Mouse (Mus musculus) limb, embryonic 10.5 days (tissue): ENCODE measurements around the gene Map2k6. TPM values are rescaled to one million over a fixed set of nuclear protein-coding genes. Genes with fewer than 3 reads are reported as not detected.

Source experiments
- DNase-seq: peaks from one replicate; pipeline ENCODE4 v3.0.0-alpha.2; 2017; ENCODE audit warnings: low spot score
- H3K27ac ChIP-seq: fragments of 300-500 bp; sonication (generic); 2 replicates; pipeline ENCODE4 v1.5.1; 2016; ENCODE audit warnings: mild to moderate bottlenecking
- H3K27me3 ChIP-seq: fragments of 300-500 bp; sonication (generic); 2 replicates; pipeline ENCODE4 v1.6.1; 2016; ENCODE audit warnings: low read depth, mild to moderate bottlenecking; ENCODE audit not compliant: poor library complexity, severe bottlenecking
- H3K36me3 ChIP-seq: fragments of 300-500 bp; sonication (generic); 2 replicates; pipeline ENCODE4 v1.6.1; 2016; ENCODE audit warnings: mild to moderate bottlenecking, moderate library complexity
- H3K4me1 ChIP-seq: fragments of 300-500 bp; sonication (generic); 2 replicates; pipeline ENCODE4 v1.6.1; 2016
- H3K4me3 ChIP-seq: fragments of 300-500 bp; sonication (generic); 2 replicates; pipeline ENCODE4 v1.5.1; 2016; ENCODE audit warnings: mild to moderate bottlenecking, moderate library complexity
- H3K9me3 ChIP-seq: fragments of 300-500 bp; sonication (generic); replicated peaks from 2 replicates; pipeline ENCODE4 v1.6.1; 2016; ENCODE audit warnings: mild to moderate bottlenecking
- WGBS: fragments of 180-500 bp; shearing (Covaris S2); methylation state at CpG from one replicate; pipeline ENCODE4 v1.1.7; 2016; 5-methylcytosine and 5-hydroxymethylcytosine counted together
- polyA plus RNA-seq: library from polyadenylated mRNA; unstranded; fragments of >200 nt; fragmentation: Nextera tagmentation; extraction: Ambion mirVana; gene quantifications from 2 replicates; pipeline ENCODE4 v1.2.1, GENCODE M21; 2016

Map2k6 gene
- polyA plus RNA-seq, 1 experiment from 2014 or later, result 49.1 TPM

DNA sequence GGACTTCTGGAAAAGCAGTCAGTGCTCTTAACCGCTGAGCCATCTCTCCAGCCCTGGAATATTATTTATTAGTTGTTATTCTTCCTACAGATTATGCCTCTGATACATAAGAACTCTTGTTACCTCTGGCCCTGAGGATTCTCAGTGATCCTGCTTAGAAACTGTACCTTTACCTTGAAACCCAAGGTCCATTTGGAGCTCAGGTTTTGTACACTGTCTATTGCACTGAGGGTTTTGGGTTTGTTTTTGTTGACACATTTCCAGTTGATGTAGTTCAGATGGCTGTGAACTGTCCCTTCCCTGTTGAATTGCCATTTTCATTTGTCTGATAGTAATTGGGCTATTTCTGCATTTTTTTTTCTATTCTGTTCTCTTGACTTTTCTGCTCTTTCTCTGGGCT is 85.5 kb downstream of the Map2k6 start:
- peaks cover 20% of the 10 kb centered on the region for H3K4me1 ChIP-seq
- no peaks in the 10 kb centered on the region for H3K27me3 ChIP-seq
- WGBS, result 95% methylated on average over 1 of the region's 1 CpGs
- no peak overlapping the region for H3K4me3 ChIP-seq
- no peak for DNase-seq
- peaks cover 42% of the 10 kb centered on the region for H3K36me3 ChIP-seq
- H3K27ac ChIP-seq, result no peak overlapping the region
- H3K9me3 ChIP-seq, result no peaks in the 10 kb centered on the region

DNA sequence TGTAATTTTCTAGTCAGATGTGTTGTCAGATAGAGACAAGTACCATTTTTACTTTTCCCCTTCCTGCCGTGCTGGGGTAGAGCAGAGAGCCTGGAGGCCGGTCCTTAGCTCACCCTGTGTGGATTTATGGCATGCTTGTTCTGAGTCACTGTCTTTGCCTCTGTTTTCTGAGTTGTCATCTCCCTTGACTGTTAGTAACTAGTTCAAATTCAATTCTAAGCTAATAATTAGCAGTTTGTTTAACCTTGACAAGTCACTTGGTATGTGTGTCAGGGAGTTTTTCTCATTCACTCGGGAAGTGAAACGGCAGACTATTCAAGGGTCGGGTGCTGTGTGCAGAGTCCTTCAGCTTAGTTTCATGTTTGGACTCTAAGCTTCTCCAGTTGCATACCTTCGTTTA is 86.2 kb downstream of the Map2k6 start:
- Histone ChIP-seq H3K4me1 (peaks cover 14% of the 10 kb centered on the region), H3K27me3 (no peaks in the 10 kb centered on the region), H3K9me3 (no peaks in the 10 kb centered on the region), H3K27ac (no peak overlapping the region), H3K4me3 (no peak overlapping the region), H3K36me3 (peaks cover 45% of the 10 kb centered on the region)
- 89% methylated on average over 6 of the region's 6 CpGs for WGBS
- no peak for DNase-seq

DNA sequence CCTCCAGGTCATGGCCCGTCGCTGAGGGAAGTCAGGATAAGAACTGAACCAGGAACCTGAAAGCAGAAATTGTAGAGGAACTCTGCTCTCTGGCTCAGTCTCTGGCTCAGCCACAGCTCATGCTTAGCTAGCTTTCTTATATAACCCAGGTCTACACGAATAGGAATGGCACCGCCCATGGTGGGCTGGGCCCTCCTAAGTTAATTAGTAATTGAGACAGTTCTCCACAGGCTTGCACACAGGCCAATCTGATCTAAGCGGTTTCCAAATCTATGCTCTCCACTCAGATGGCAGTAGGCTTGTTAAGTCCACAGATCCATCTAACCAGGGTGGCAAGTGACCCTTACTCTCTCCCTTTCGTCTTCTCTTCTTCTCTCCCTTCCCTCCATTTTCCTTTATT is 88.9 kb downstream of the Map2k6 start:
- no peak for DNase-seq
- Histone ChIP-seq H3K36me3 (peaks cover 67% of the 10 kb centered on the region), H3K4me3 (no peak overlapping the region)

DNA sequence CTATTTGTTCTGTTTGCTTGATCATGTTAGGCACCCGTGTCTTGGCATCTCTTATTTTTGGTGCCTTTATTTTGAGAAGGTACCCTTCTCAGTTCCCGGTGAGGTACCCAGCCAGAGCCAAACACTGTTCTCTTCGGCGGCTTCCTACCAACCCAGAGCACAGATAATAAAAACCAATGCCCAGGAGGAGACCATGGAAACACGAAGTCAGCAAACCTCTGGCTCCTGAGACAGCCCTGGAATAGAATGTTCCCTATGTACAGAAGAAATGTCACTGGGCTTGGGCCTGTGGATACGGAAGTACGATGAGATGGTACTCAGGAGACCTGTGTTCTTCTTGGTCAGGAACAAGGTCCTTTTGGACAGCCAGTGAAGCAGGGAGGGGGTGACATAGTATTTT is 89.4 kb downstream of the Map2k6 start:
- no peak overlapping the region for H3K4me3 ChIP-seq
- H3K27ac ChIP-seq, result no peak overlapping the region
- no peaks in the 10 kb centered on the region for H3K4me1 ChIP-seq
- DNase-seq, result no peak
- peaks cover 70% of the 10 kb centered on the region for H3K36me3 ChIP-seq
- H3K27me3 ChIP-seq, result no peaks in the 10 kb centered on the region
- no peaks in the 10 kb centered on the region for H3K9me3 ChIP-seq
- WGBS, result 94% methylated on average over 7 of the region's 7 CpGs

More for the DNA sequence above, 88.9 kb downstream of the Map2k6 start:
- Histone ChIP-seq H3K27me3 (no peaks in the 10 kb centered on the region), H3K4me1 (peaks cover 3% of the 10 kb centered on the region; the same call in 1 of the 2 replicates), H3K27ac (no peak overlapping the region), H3K9me3 (no peaks in the 10 kb centered on the region)
- 95% methylated on average over 6 of the region's 6 CpGs for WGBS

DNA sequence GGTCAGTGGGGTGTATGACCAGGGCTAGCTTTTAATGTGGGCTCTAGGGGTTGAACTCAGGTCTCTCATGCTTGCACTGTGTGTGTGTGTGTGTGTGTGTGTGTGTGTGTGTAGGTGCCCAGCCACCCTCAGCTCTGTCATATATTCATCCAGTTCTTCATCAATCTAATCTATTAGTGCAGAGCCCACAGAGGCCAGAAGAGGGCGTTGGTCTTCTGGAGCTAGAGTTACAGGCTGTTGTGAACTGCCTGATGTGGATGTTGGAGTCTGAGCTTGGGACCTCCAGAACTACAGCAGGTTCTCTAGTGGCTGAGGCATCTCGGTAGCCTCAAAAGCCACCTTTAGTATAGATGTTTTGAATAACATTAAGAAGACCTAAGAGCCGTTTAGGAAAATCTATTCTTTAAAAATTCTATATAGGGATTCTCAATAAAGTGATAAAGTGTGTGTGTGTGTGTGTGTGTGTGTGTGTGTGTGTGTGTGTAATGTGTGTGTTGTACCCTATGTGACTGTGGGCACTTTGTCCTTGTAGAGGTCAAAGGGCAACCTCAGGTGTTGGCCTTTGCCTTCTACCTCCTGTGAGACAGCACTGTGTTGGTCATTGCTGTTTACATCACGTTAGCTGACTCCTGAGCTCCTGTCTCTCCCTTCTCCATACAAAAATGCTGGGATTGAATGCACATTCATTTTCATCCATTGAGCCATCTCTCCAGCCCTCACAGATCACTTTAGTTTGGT is 96.6 kb downstream of the Map2k6 start:
- WGBS, result 88% methylated on average over 4 of the region's 4 CpGs
- Histone ChIP-seq H3K9me3 (no peaks in the 10 kb centered on the region), H3K4me3 (no peak overlapping the region)

DNA sequence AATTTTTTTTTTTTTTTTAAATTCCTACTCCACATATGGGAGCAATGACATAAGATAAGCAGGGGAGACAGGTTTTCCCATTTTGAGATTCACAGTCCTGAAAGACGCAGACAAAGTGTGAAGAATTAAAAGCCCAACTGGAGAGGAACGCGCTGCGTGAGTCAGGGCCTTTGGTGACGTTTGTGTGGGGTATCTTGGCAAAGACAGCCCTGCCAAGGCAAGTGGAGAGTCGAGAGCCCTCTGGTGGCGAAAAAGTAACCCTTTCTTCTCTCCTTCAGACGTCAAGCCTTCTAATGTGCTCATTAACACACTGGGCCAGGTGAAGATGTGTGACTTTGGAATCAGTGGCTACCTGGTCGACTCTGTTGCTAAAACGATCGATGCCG is 97.1 kb downstream of the Map2k6 start:
- peaks cover 91% of the 10 kb centered on the region for H3K36me3 ChIP-seq
- H3K9me3 ChIP-seq, result no peaks in the 10 kb centered on the region
- H3K4me1 ChIP-seq, result no peaks in the 10 kb centered on the region
- H3K27me3 ChIP-seq, result no peaks in the 10 kb centered on the region
- DNase-seq, result peak; percentile 46
- 60% methylated on average over 12 of the region's 12 CpGs for WGBS
- no peak overlapping the region for H3K4me3 ChIP-seq
- H3K27ac ChIP-seq, result no peak overlapping the region

More for the DNA sequence above, 96.6 kb downstream of the Map2k6 start:
- Histone ChIP-seq H3K27me3 (no peaks in the 10 kb centered on the region), H3K36me3 (peaks cover 90% of the 10 kb centered on the region), H3K4me1 (no peaks in the 10 kb centered on the region), H3K27ac (no peak overlapping the region)
- no peak for DNase-seq

DNA sequence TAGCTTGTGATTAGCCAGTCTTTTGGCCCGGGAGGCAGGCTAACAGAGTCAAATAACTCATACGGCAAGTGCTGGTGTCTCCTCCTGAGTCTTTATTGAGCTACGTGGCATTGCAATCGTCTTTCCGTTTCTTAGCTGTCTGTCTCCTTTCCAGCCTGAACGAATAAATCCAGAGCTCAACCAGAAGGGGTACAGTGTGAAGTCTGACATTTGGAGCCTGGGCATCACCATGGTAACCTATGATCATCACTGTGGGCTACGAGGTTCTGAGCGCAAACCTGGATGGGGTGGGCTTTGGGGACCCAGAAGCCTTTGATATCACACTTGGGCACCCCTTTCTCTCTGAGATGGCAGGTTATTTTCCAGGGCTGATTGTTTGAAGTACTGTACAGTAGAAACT is 98.8 kb downstream of the Map2k6 start:
- Histone ChIP-seq H3K27ac (no peak overlapping the region), H3K4me3 (no peak overlapping the region), H3K4me1 (no peaks in the 10 kb centered on the region), H3K9me3 (no peaks in the 10 kb centered on the region), H3K27me3 (no peaks in the 10 kb centered on the region), H3K36me3 (peaks cover 89% of the 10 kb centered on the region)
- WGBS, result 94% methylated on average over 8 of the region's 8 CpGs
- DNase-seq, result no peak

DNA sequence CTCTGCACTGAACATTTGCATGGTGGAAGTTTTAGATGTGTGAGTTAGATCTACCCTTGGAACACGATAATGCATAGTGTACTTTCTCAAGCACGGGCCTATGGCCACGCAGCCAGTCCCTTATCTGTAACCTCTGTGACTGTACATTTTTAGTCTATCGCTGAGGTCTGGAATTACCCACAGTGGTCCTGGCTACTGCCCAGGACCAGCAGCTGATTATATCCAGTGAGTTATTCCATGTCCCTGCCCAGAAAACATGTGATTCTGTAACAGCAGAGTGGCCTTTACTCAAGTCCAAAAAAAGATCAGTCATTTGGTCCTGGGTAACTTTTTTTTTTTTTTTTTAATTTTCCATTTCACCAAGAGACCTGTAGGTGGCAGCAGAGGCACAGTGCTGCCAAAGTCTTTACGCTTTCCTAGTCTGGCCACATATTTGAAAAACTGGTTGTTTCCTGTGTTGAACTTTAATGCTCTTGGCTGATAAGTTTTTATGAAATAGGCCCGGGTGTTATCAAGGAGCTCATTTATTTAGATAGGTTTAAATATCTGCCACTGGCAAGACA is 99.8 kb downstream of the Map2k6 start:
- H3K27ac ChIP-seq, result no peak overlapping the region
- no peaks in the 10 kb centered on the region for H3K4me1 ChIP-seq
- H3K27me3 ChIP-seq, result no peaks in the 10 kb centered on the region
- H3K9me3 ChIP-seq, result no peaks in the 10 kb centered on the region
- peaks cover 88% of the 10 kb centered on the region for H3K36me3 ChIP-seq
- no peak overlapping the region for H3K4me3 ChIP-seq
- no peak for DNase-seq
- 75% methylated on average over 6 of the region's 6 CpGs for WGBS

DNA sequence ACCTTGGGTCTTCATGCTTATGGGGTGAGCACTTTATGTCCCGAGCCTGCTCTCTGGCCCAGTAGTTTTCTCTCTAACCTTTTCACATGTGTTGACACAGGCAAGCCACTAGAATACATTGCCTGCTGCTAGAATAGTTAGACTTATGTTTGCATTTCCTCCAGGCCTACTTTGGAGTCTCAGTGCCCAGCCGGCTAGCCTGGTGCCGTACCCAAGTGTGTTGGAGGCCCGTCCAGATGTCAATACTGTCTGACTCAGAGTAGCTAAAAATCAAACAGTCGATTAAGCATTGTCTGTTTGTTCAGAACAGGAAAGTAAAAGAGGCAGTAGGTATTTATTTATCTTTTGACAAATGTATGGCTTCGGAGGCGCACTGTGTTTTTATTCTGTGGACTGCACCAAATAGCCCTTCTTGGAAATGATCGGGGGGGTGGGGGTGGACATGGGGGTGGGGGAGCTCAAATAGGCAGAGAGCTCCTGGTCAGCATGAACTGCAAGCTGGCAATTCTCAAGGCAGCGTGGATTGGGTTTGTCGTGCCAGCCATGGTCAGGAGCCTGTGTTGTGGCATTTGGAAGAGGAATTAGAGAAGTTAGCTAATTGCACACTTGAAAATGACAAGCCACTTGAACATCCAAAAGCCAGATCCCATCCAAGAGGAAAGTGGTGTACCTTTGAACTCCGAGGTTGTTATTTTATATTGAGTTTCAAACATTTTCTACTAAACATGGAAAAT is 104.2 kb downstream of the Map2k6 start:
- peaks cover 90% of the 10 kb centered on the region for H3K36me3 ChIP-seq
- no peak for DNase-seq
- H3K4me3 ChIP-seq, result no peak overlapping the region
- WGBS, result 96% methylated on average over 11 of the region's 11 CpGs
- no peaks in the 10 kb centered on the region for H3K9me3 ChIP-seq
- H3K4me1 ChIP-seq, result no peaks in the 10 kb centered on the region
- no peak overlapping the region for H3K27ac ChIP-seq
- no peaks in the 10 kb centered on the region for H3K27me3 ChIP-seq

DNA sequence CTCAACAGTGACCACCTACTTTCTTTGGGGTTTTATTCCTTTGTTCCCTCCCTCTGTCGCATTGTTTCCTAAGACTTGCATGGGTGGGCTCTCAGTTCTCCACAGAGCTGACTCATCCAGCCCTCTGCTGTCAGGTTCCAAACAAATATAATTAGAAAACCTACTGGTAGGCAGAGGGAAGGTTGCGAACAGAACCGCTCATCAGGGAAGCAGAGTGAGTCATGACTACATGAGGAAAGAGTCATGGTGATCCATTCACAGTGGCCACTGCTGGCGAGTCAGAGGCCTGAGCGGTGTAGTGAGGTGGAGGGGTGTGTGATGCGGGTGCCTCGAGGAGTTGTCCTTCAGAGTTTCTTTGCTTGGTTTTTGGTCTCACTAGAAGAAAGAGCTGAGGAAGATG is 112.5 kb downstream of the Map2k6 start:
- Histone ChIP-seq H3K27me3 (no peaks in the 10 kb centered on the region), H3K9me3 (no peaks in the 10 kb centered on the region; the same call in 1 of the 2 replicates), H3K4me1 (no peaks in the 10 kb centered on the region), H3K4me3 (no peak overlapping the region), H3K27ac (no peak overlapping the region), H3K36me3 (peaks cover 95% of the 10 kb centered on the region)
- WGBS, result 95% methylated on average over 7 of the region's 7 CpGs
- no peak for DNase-seq

DNA sequence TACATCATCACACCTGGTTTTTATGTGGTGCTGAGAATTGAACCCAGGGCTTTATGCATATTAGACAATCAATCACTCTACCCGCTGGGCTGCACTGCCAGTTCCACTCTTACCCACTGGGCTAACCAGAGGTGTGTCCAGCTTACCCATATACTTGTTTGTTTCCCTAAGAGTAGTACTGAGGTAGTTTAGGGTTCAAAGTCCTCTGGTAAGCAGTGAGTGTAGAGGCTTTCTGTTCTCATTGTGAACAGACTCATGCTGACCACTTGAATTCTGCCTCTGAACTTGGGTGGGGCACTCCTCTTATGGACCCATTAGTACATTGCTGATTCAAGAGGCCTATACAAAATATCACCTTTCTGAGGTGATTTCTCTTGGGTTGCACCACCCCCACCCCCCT is 119.7 kb downstream of the Map2k6 start:
- no peak for DNase-seq
- no peak overlapping the region for H3K27ac ChIP-seq
- H3K4me3 ChIP-seq, result no peak overlapping the region
- whole genome bisulfite sequencing, result 97% methylated on average over 1 of the region's 1 CpGs
- H3K4me1 ChIP-seq, result no peaks in the 10 kb centered on the region
- H3K27me3 ChIP-seq, result no peaks in the 10 kb centered on the region
- H3K36me3 ChIP-seq, result peaks cover 76% of the 10 kb centered on the region
- H3K9me3 ChIP-seq, result no peaks in the 10 kb centered on the region

DNA sequence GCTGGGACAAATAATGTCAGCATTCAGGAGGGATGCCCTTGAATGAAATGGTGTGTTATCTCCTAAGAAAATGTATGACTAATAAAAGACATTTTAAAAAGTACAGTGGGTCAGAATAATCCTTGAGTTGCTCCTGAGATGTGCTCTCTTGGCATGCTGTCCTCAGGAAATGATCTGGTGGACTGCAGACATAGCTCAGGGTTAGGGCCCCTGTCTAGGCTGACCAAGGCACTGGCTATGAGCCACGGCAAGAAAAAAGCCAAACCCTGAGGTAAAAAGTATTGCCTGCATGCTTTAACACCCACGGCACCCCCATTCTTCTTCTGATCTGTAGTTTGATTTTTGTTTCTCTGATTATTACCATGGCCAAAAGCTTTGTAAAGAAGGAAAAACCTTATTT is 124.0 kb downstream of the Map2k6 start:
- Histone ChIP-seq H3K27ac (no peak overlapping the region), H3K4me1 (no peaks in the 10 kb centered on the region), H3K36me3 (peaks cover 42% of the 10 kb centered on the region), H3K4me3 (no peak overlapping the region), H3K9me3 (no peaks in the 10 kb centered on the region), H3K27me3 (no peaks in the 10 kb centered on the region)
- WGBS, result 97% methylated on average over 2 of the region's 2 CpGs
- no peak for DNase-seq

DNA sequence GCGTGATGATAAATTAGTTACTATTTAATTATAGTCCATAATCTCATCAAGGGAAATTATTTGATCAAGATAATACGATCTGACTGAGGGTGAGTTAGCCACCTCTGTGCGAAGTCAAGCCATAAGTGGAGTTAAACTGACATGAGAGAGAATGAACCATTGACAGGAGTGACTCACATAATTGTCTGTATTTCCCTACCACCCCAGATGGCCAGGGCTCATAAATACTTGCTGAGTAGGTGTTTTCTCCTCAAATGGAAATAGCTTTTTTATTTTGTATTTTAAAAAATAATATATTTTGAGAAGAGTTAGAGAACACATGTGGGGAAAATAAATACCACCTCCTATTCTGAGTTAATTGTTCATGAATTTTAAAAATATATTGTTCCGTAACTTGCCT is 127.2 kb downstream of the Map2k6 start:
- WGBS, result 93% methylated on average over 4 of the region's 4 CpGs
- no peaks in the 10 kb centered on the region for H3K27me3 ChIP-seq
- no peak for DNase-seq
- H3K27ac ChIP-seq, result no peak overlapping the region
- no peaks in the 10 kb centered on the region for H3K9me3 ChIP-seq
- H3K36me3 ChIP-seq, result peaks cover 12% of the 10 kb centered on the region
- H3K4me3 ChIP-seq, result no peak overlapping the region
- no peaks in the 10 kb centered on the region for H3K4me1 ChIP-seq
